Mouse (Mus musculus) liver, adult 2 months (tissue): ENCODE data around the gene Larp6.

Experiments used
- CTCF ChIP-seq: fragments of 200-500 bp; IDR thresholded peaks from 2 replicates; pipeline ENCODE4 v1.5.1; 2011; ENCODE audit warnings: low read depth, low read length, control low read depth
- POLR2A ChIP-seq: fragments of 200-500 bp; IDR thresholded peaks from 2 replicates; pipeline ENCODE4 v1.6.1; 2011; ENCODE audit warnings: low read length, control low read depth; ENCODE audit not compliant: insufficient read depth; ENCODE audit errors: extremely low read depth

GRCm38 (mm10) chr9:60719687-60720086 is 6.9 kb downstream of the Larp6 start:
- no peak for TF ChIP-seq CTCF
- TF ChIP-seq POLR2A = no peak
